11 mouse cellular contexts compared by ENCODE assay signal in the genomic region with DNA sequence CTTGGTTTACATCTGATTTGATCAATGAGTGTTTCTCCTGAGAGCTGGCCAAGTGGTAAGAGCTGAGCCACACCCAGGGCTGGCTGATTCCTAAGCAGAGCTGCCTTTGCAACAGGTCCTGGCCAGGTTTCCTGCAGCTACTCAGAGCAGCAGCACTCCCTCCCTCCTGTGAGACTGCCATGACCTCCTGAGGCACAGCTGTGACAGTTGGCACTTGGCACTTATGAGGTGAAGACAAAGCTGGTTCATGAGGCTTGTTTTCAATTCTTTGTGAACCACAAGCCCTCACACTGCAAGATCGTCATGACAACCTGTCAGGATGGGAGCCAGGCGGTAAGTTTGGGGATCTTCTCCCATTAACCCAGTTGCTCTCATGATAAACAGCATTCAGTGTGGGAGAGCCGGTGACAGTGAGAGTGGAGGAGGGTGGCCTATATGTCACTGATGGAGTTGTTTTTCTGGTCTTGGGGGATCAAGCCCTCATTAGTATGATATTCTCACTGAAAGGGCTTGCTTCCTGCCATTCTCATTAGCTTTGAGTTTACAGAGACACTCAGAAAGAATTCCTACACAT. TPM values are rescaled to one million over a fixed set of nuclear protein-coding genes. Genes with fewer than 3 reads are reported as not detected.
DNase-seq lines count a peak whose midpoint lies in the region; ATAC-seq and TF ChIP-seq lines count a peak whose summit lies in the region.
"Had no signal": no experiment of that assay in that cellular context is flagged by ENCODE, and none has a peak within 500 bp of the region (broad histone marks: within the 10 kb centered on the region; RNA-seq: fewer than 3 reads in every experiment).

No protein-coding gene starts in this region.

- TF ChIP-seq CTCF in hindbrain, postnatal 0 days (IDR thresholded peaks at IDR 0.05; ENCODE audit: low read depth): no peak

- H3K27ac ChIP-seq in hindbrain, postnatal 0 days: no peak overlapping the region
- H3K27ac ChIP-seq in hindbrain, embryonic 12.5 days: no peak overlapping the region
- H3K27ac ChIP-seq in midbrain, embryonic 14.5 days (replicated peaks; ENCODE audit: low read depth, low read length): no peak overlapping the region
- H3K27ac ChIP-seq in midbrain, embryonic 11.5 days (ENCODE audit: low read depth, low read length): no peak overlapping the region

- H3K27me3 ChIP-seq in hindbrain, postnatal 0 days (ENCODE audit: insufficient read depth, low read length): no peaks in the 10 kb centered on the region
- no peaks in the 10 kb centered on the region for H3K27me3 ChIP-seq in hindbrain, embryonic 12.5 days
- H3K27me3 ChIP-seq in midbrain, embryonic 14.5 days (ENCODE audit: control insufficient read depth, insufficient read depth, low read length): no peaks in the 10 kb centered on the region
- no peaks in the 10 kb centered on the region for H3K27me3 ChIP-seq in midbrain, embryonic 11.5 days (ENCODE audit: control insufficient read depth, insufficient read depth, low read length)

- no peaks in the 10 kb centered on the region for H3K36me3 ChIP-seq in hindbrain, postnatal 0 days (ENCODE audit: insufficient read depth, low read length)
- no peaks in the 10 kb centered on the region for H3K36me3 ChIP-seq in hindbrain, embryonic 12.5 days
- H3K36me3 ChIP-seq in midbrain, embryonic 14.5 days (ENCODE audit: control insufficient read depth, insufficient read depth, low read length): no peaks in the 10 kb centered on the region
- H3K36me3 ChIP-seq in midbrain, embryonic 11.5 days (ENCODE audit: control insufficient read depth, insufficient read depth, low read length): no peaks in the 10 kb centered on the region

- ATAC-seq in hindbrain, postnatal 0 days: peak; percentile 73
- no peak for ATAC-seq in hindbrain, embryonic 12.5 days (ENCODE audit: low FRiP score)
- no peak for ATAC-seq in midbrain, embryonic 14.5 days (ENCODE audit: low FRiP score, low TSS enrichment)
- ATAC-seq in midbrain, embryonic 11.5 days (ENCODE audit: low FRiP score): no peak
- ATAC-seq in hematopoietic stem cell, adult 5-6 weeks (replicated peaks in 1 of 2; ENCODE audit: insufficient read depth in 1 of 2, low FRiP score in 2 of 2, low TSS enrichment in 1 of 2, low read depth in 1 of 2, poor library complexity in 2 of 2, severe bottlenecking in 2 of 2): peak; percentile 45 to 79
- no peak for ATAC-seq in monocyte, adult 5-6 weeks (replicated peaks; ENCODE audit: insufficient number of reproducible peaks, low FRiP score, low TSS enrichment, poor library complexity, severe bottlenecking)
- ATAC-seq: liver, postnatal 0 days had no signal

- no peak overlapping the region for H3K4me2 ChIP-seq in hindbrain, postnatal 0 days (ENCODE audit: low read depth, low read length)
- no peak overlapping the region for H3K4me2 ChIP-seq in hindbrain, embryonic 12.5 days (replicated peaks)
- no peak overlapping the region for H3K4me2 ChIP-seq in midbrain, embryonic 14.5 days (ENCODE audit: low read length)
- H3K4me2 ChIP-seq in midbrain, embryonic 11.5 days: no peak overlapping the region

- no peak overlapping the region for H3K9ac ChIP-seq in hindbrain, postnatal 0 days (replicated peaks; ENCODE audit: low read length)
- H3K9ac ChIP-seq in hindbrain, embryonic 12.5 days: no peak overlapping the region
- H3K9ac ChIP-seq in midbrain, embryonic 14.5 days (replicated peaks; ENCODE audit: low read length): no peak overlapping the region
- H3K9ac ChIP-seq in midbrain, embryonic 11.5 days (ENCODE audit: low read length): no peak overlapping the region
- H3K9ac ChIP-seq: liver, postnatal 0 days had no signal

- WGBS in hindbrain, postnatal 0 days: 20% methylated on average over 3 of the region's 3 CpGs
- 37% methylated on average over 3 of the region's 3 CpGs for WGBS in hindbrain, embryonic 12.5 days
- 34% methylated on average over 3 of the region's 3 CpGs for WGBS in midbrain, embryonic 14.5 days
- WGBS in midbrain, embryonic 11.5 days: 40% methylated on average over 3 of the region's 3 CpGs

- H3K9me3 ChIP-seq in hindbrain, postnatal 0 days (ENCODE audit: low read length): no peaks in the 10 kb centered on the region
- H3K9me3 ChIP-seq in hindbrain, embryonic 12.5 days (replicated peaks): no peaks in the 10 kb centered on the region
- H3K9me3 ChIP-seq in midbrain, embryonic 14.5 days (ENCODE audit: control insufficient read depth, low read length): no peaks in the 10 kb centered on the region
- no peaks in the 10 kb centered on the region for H3K9me3 ChIP-seq in midbrain, embryonic 11.5 days (ENCODE audit: control insufficient read depth, low read length)

- no peak overlapping the region for H3K4me3 ChIP-seq in hindbrain, postnatal 0 days (ENCODE audit: low read length)
- H3K4me3 ChIP-seq in hindbrain, embryonic 12.5 days: no peak overlapping the region
- H3K4me3 ChIP-seq in midbrain, embryonic 14.5 days (replicated peaks; ENCODE audit: low read depth, low read length): no peak overlapping the region
- no peak overlapping the region for H3K4me3 ChIP-seq in midbrain, embryonic 11.5 days (ENCODE audit: low read depth, low read length)

- DNase-seq in hindbrain, postnatal 0 days (ENCODE audit: low spot score): peak; percentile 48
- peak; percentile 9 for DNase-seq in midbrain, embryonic 14.5 days
- DNase-seq in midbrain, embryonic 11.5 days (ENCODE audit: low spot score, missing footprints): no peak
- DNase-seq in thymus, postnatal 36 days: peak; percentile 17 to 47
- DNase-seq in ovary, postnatal 14 days (ENCODE audit: low spot score): no peak
- DNase-seq: cerebellum, postnatal 14 days; heart, postnatal 36 days; liver, postnatal 0 days had no signal

- H3K4me1 ChIP-seq in hindbrain, postnatal 0 days (ENCODE audit: insufficient read depth, low read length): peaks cover 9% of the 10 kb centered on the region; the same call in 1 of the 2 replicates
- H3K4me1 ChIP-seq in hindbrain, embryonic 12.5 days: peaks cover 3% of the 10 kb centered on the region; the same call in 1 of the 2 replicates
- peaks cover 3% of the 10 kb centered on the region; the same call in 1 of the 2 replicates for H3K4me1 ChIP-seq in midbrain, embryonic 14.5 days (ENCODE audit: control insufficient read depth, insufficient read depth, low read length)
- H3K4me1 ChIP-seq in midbrain, embryonic 11.5 days (ENCODE audit: control insufficient read depth, insufficient read depth, low read length): peaks cover 4% of the 10 kb centered on the region; the same call in 1 of the 2 replicates

RNA-seq across cellular contexts. Expression of a gene that starts 6.7 kb away (rescaled TPM):
- 0.84 and 1.3 TPM in 2 replicates for total RNA-seq in hindbrain, postnatal 0 days (2014; rRNA removed)
- 0.33 and 0.38 TPM in 2 replicates for polyA plus RNA-seq in hindbrain, postnatal 0 days (2015; fragmentation: Nextera tagmentation; extraction: Ambion mirVana)
- polyA plus RNA-seq in hindbrain, embryonic 12.5 days (2016; fragmentation: Nextera tagmentation; extraction: Ambion mirVana): 0.67 and 0.89 TPM in 2 replicates
- 0.49 and 0.59 TPM in 2 replicates for polyA plus RNA-seq in midbrain, embryonic 14.5 days (2014; fragmentation: Nextera tagmentation; extraction: Ambion mirVana)
- 0.25 and 0.31 TPM in 2 replicates for polyA plus RNA-seq in midbrain, embryonic 11.5 days (2014; fragmentation: Nextera tagmentation; extraction: Ambion mirVana)
- total RNA-seq in hematopoietic stem cell, adult 5-6 weeks (2017): 0.31 TPM in 1 of 2 replicates, not detected in the other
- 0.53 to 1.2 TPM in 2 of 3 replicates, not detected in the other for total RNA-seq in monocyte, adult 5-6 weeks (2017)
- polyA plus RNA-seq: liver, postnatal 0 days had no signal

Comparison
In these comparisons a context has a peak if more than half of its experiments do, and no peak if none do; other contexts are left out.
1. ATAC-seq: peak in hindbrain, postnatal 0 days (single experiment) and hematopoietic stem cell, adult 5-6 weeks (2 of 2); none in hindbrain, embryonic 12.5 days (single experiment), midbrain, embryonic 14.5 days (single experiment), midbrain, embryonic 11.5 days (single experiment) and monocyte, adult 5-6 weeks (single experiment).
2. DNase-seq: peak in hindbrain, postnatal 0 days (single experiment), midbrain, embryonic 14.5 days (single experiment) and thymus, postnatal 36 days (2 of 2); none in midbrain, embryonic 11.5 days (single experiment) and ovary, postnatal 14 days (single experiment).